Mouse (Mus musculus) heart, embryonic 14.5 days (tissue): ENCODE measurements around the gene Scamp2. TPM values are rescaled to one million over a fixed set of nuclear protein-coding genes. Genes with fewer than 3 reads are reported as not detected.
A peak's percentile ranks its signal among the peaks of the same experiment; 100 is the strongest.

ENCODE experiments used
- ATAC-seq: fragments of 200-750 bp; cut with Nextera tagmentation; 2 replicates; pipeline ENCODE4 v1.8.0; 2017; ENCODE audit warnings: low read depth, moderate TSS enrichment; ENCODE audit not compliant: insufficient number of reproducible peaks, insufficient read depth, low FRiP score
- H3K27ac ChIP-seq, 2 experiments: fragments of 200-500 bp in 1 of 2; fragments of 300-500 bp in 1 of 2; sonication (generic) in 1 of 2; replicated peaks in 1 of 2; 2 replicates each; pipeline ENCODE4 v1.5.1; 2012 to 2014; ENCODE audit warnings: low read depth in 2 of 2, low read length in 2 of 2, control low read depth in 1 of 2, mild to moderate bottlenecking in 1 of 2, mixed read lengths in 1 of 2; ENCODE audit not compliant: control insufficient read depth in 1 of 2, insufficient read depth in 1 of 2
- H3K27me3 ChIP-seq: fragments of 300-500 bp; sonication (generic); 2 replicates; pipeline ENCODE4 v1.6.1; 2014; ENCODE audit warnings: mild to moderate bottlenecking, low read length, control low read depth; ENCODE audit not compliant: control insufficient read depth, insufficient read depth
- H3K36me3 ChIP-seq: fragments of 300-500 bp; sonication (generic); 2 replicates; pipeline ENCODE4 v1.6.1; 2014; ENCODE audit warnings: mild to moderate bottlenecking, control low read depth, low read length, mixed read lengths; ENCODE audit not compliant: control insufficient read depth, insufficient read depth
- H3K4me1 ChIP-seq, 2 experiments: fragments of 200-500 bp in 1 of 2; fragments of 300-500 bp in 1 of 2; sonication (generic) in 1 of 2; 2 replicates each; pipeline ENCODE4 v1.6.1; 2012 to 2014; ENCODE audit warnings: low read length in 2 of 2, control low read depth in 1 of 2, mixed read lengths in 1 of 2; ENCODE audit not compliant: control insufficient read depth in 2 of 2, insufficient read depth in 2 of 2
- H3K4me2 ChIP-seq: fragments of 300-500 bp; sonication (generic); 2 replicates; pipeline ENCODE4 v1.6.1; 2014; ENCODE audit warnings: mild to moderate bottlenecking, low read length
- H3K4me3 ChIP-seq, 2 experiments: fragments of 200-500 bp in 1 of 2; fragments of 300-500 bp in 1 of 2; sonication (generic) in 1 of 2; 2 replicates each; pipeline ENCODE4 v1.5.1; 2012 to 2014; ENCODE audit warnings: low read length in 2 of 2, mild to moderate bottlenecking in 2 of 2, control low read depth in 1 of 2, low read depth in 1 of 2, moderate library complexity in 1 of 2; ENCODE audit not compliant: control insufficient read depth in 1 of 2, insufficient read depth in 1 of 2
- H3K9ac ChIP-seq: fragments of 300-500 bp; sonication (generic); 2 replicates; pipeline ENCODE4 v1.6.1; 2014; ENCODE audit warnings: mild to moderate bottlenecking, low read length
- H3K9me3 ChIP-seq: fragments of 300-500 bp; sonication (generic); 2 replicates; pipeline ENCODE4 v1.6.1; 2016; ENCODE audit warnings: low read length, control low read depth; ENCODE audit not compliant: control insufficient read depth
- WGBS: fragments of 180-500 bp; shearing (Covaris S2); extraction: QIAGEN DNeasy Blood & Tissue Kit; methylation state at CpG from one replicate; pipeline ENCODE4 v1.1.7; 2014; 5-methylcytosine and 5-hydroxymethylcytosine counted together
- polyA plus RNA-seq: library from polyadenylated mRNA; unstranded; fragments of >200 nt; fragmentation: Nextera tagmentation; extraction: Ambion mirVana; gene quantifications from 2 replicates; pipeline ENCODE4 v1.2.1, GENCODE M21; 2014

Scamp2 gene
- polyA plus RNA-seq, 1 experiment from 2014 or later = 56.5 TPM

DNA sequence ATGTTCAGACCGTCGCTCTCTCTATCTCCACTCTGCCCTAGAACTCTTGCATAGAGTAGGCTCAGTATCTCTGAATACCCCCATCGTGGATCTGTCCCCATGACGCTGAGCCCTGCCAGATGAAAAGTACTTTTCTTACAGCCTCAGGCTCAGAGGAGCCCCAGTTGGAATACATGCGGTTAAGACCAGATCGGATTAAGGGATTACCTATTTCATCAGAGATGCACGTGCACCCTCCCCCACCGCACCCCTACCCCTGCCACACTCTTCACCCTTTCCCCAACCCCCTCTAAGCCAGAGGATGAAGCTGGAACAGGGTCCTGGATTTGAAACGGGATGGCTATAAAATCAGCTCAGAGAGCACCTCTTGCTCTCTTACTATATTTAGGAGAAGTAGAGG lies 44.8 kb downstream of the Scamp2 start:
- H3K27ac ChIP-seq = no peak overlapping the region
- no peaks in the 10 kb centered on the region for H3K9me3 ChIP-seq
- H3K4me3 ChIP-seq = no peak overlapping the region
- ATAC-seq = no peak
- H3K27me3 ChIP-seq = peaks cover 44% of the 10 kb centered on the region
- H3K4me1 ChIP-seq = peaks cover 20 to 27% of the 10 kb centered on the region in 2 experiments
- 11% methylated on average over 9 of the region's 9 CpGs for WGBS
- no peak overlapping the region for H3K4me2 ChIP-seq
- no peak overlapping the region for H3K9ac ChIP-seq
- H3K36me3 ChIP-seq = no peaks in the 10 kb centered on the region

DNA sequence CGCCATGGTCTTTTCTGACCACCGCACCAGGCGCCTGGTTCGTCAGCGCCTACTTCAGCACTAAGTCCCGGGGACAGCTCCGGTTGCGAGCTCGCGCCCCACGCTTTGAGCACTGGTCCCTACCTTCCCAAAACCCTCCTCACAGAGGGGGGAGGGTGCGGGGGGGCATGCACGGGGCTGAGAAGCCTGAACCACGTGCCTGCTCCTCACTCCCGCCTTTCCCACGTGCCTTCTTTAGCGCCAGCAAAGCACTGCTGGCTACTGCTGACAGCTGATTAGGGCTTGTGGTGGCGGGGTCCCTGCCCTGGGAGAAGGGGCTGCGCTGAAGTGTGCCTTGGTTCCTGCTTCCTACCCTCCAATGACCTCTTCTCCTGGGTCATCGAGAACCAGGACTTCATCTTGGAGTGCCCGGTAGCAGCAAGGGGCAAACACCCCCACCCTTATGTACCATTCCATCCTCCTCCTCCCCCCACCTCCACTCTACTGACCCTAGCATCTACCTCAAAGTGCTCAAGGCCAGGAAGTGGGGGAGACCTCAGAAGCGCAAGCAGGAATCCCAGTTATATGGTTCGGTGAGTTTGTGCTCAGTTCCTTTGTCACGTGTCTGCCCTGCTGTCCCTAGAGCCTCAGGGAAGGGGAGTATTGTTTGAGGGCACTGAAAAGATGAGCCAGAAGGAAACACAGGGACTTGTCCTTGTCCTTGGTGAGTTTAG lies 45.6 kb downstream of the Scamp2 start, which contains the start of gene Cplx3:
TSS of gene Cplx3 (minus strand) at position 143 of the 713 bp plus-strand sequence.
- no peaks in the 10 kb centered on the region for H3K9me3 ChIP-seq
- 4% methylated on average over 24 of the region's 24 CpGs for WGBS
- no peak within 1 kb of the TSS for H3K27ac ChIP-seq
- no peak within 1 kb of the TSS for H3K4me3 ChIP-seq
- no peak within 1 kb of the TSS for H3K9ac ChIP-seq
- H3K36me3 ChIP-seq = no peaks in the 10 kb centered on the region
- ATAC-seq = 0 out of 2 replicates have a peak, but pooled peaks have one; percentile 27
- H3K27me3 ChIP-seq = peaks cover 44% of the 10 kb centered on the region
- peaks cover 12 to 19% of the 10 kb centered on the region in 2 experiments for H3K4me1 ChIP-seq
- H3K4me2 ChIP-seq = peak within 1 kb of the TSS; percentile 21

DNA sequence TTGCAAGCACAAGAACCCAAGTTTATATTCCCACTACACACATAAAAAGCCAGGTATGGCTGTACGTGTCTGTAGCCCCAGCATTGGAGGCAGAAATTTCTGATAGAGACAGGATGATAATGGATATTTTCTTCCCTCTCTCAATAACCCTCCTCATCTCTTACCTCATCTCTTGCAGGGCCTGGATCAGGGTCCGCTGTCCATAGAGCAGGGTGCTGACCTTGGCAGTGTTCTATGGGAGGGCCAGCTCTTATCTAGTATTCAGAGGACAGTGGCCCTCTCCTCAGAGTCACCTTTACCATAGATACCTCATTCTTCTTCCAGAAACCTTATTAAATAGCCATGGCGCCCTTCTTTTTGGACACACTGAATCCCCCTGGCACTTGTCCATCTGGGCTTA lies 49.1 kb downstream of the Scamp2 start:
- H3K27me3 ChIP-seq = peaks cover 34% of the 10 kb centered on the region
- H3K27ac ChIP-seq = no peak overlapping the region
- H3K9ac ChIP-seq = no peak overlapping the region
- no peaks in the 10 kb centered on the region for H3K9me3 ChIP-seq
- H3K4me3 ChIP-seq = no peak overlapping the region
- 44% methylated on average over 3 of the region's 3 CpGs for WGBS
- H3K4me2 ChIP-seq = no peak overlapping the region
- ATAC-seq = no peak
- no peaks in the 10 kb centered on the region for H3K36me3 ChIP-seq
- peaks cover 5 to 7% of the 10 kb centered on the region in 2 experiments; a peak in 3 of 4 replicates for H3K4me1 ChIP-seq

DNA sequence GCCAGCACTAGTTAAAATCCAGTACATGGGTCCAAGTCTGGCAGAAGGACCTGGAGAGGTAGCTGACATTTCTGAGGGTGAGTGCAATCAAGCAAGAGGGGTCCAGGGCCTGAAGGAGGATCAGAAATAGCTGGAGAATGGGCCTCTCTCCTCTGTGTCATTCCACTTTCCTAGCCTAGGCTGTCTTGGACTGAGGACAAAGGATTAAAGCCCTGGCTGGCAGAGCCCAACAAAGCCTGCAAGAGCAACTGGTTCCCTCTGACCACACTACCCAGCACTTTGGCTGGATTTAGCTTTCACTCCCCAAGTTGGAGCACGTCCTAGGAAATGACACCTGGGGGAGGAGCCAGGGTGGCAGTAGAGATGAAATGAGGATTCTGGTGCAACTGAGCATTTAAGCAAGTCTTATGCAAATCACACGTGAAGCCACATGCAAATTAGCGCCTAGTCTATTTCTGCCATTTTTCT lies 49.6 kb downstream of the Scamp2 start:
- no peak overlapping the region for H3K9ac ChIP-seq
- peaks cover 5 to 7% of the 10 kb centered on the region in 2 experiments; a peak in 3 of 4 replicates for H3K4me1 ChIP-seq
- WGBS = 54% methylated on average over 3 of the region's 3 CpGs
- no peak overlapping the region for H3K4me2 ChIP-seq
- no peak overlapping the region for H3K27ac ChIP-seq
- H3K36me3 ChIP-seq = no peaks in the 10 kb centered on the region
- no peaks in the 10 kb centered on the region for H3K9me3 ChIP-seq
- H3K27me3 ChIP-seq = peaks cover 28% of the 10 kb centered on the region
- H3K4me3 ChIP-seq = no peak overlapping the region
- no peak for ATAC-seq

DNA sequence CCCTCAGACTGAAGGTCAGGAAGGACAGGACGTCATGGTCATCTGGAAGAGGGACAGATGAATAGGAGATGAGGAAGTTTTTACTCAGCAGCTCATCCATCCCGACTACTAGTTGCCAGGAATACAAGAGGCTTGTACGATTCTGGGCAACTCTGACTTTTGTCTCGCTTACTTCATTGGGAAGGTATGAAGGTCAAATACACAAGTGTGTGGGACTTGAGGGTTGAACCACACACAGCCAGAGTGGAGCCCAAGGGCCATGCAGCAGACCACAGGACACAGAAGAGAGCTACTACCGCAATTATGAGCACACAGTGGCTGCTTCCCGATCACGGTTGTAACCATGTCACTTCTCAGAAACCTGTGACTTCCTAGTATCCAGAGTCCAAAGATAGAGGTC lies 51.8 kb downstream of the Scamp2 start:
- H3K27me3 ChIP-seq = peaks cover 7% of the 10 kb centered on the region
- no peak for ATAC-seq
- no peak overlapping the region for H3K9ac ChIP-seq
- H3K4me2 ChIP-seq = no peak overlapping the region
- H3K4me3 ChIP-seq = no peak overlapping the region
- WGBS = 50% methylated on average over 7 of the region's 7 CpGs
- no peak overlapping the region for H3K27ac ChIP-seq
- peaks cover 0 to 2% of the 10 kb centered on the region in 2 experiments; a peak in 1 of 4 replicates for H3K4me1 ChIP-seq
- no peaks in the 10 kb centered on the region for H3K9me3 ChIP-seq
- no peaks in the 10 kb centered on the region for H3K36me3 ChIP-seq

DNA sequence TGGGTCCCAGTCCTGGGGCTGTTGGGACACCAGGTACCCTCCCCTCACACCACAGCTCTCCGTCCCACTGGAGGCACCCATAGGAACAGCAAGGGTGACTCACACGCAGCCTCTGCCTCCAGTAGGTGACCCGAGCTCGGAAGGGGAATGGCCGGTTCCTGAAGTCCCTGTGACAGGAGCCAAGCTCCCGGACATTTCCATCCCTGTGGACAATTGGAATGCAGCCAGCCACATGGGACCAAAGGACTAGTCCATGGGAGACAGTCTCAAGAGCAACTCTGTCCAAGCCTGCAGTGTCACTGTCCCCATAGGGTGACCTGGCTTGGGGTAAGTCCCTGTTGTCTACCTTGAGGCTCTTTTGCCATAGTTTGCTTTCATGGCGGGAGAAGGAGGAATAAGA lies 53.2 kb downstream of the Scamp2 start:
- H3K4me1 ChIP-seq = peaks cover 0 to 2% of the 10 kb centered on the region in 2 experiments; a peak in 1 of 4 replicates

DNA sequence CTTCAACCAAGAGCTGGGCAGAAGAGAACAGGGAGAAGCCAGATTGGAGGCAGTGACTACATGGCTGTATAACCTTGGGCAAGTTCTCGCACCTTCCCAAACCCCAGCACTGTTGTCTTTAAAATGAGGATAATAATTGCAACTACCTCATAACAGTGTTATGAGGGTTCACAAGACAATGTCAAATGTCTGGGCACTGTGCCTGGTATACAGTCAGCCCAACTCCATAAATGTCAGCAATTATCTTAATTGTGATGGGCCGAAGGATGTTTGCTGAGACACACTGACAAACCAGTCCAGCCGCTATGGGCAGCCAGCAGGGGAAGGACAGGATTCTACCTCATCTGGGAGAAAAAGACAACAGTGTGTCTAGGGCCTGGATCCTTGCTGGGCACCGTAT lies 54.0 kb downstream of the Scamp2 start:
- Histone ChIP-seq H3K4me1 (peaks cover 0 to 2% of the 10 kb centered on the region in 2 experiments; a peak in 1 of 4 replicates), H3K4me3 (no peak overlapping the region), H3K9ac (no peak overlapping the region), H3K27ac (no peak overlapping the region), H3K36me3 (no peaks in the 10 kb centered on the region), H3K4me2 (no peak overlapping the region), H3K27me3 (no peaks in the 10 kb centered on the region; the same call in 1 of the 2 replicates), H3K9me3 (no peaks in the 10 kb centered on the region)
- no peak for ATAC-seq
- WGBS = 81% methylated on average over 4 of the region's 4 CpGs

More for the DNA sequence above, 53.2 kb downstream of the Scamp2 start:
- H3K27me3 ChIP-seq = no peaks in the 10 kb centered on the region; the same call in 1 of the 2 replicates
- no peak for ATAC-seq
- 69% methylated on average over 7 of the region's 7 CpGs for WGBS
- no peaks in the 10 kb centered on the region for H3K36me3 ChIP-seq
- H3K4me2 ChIP-seq = no peak overlapping the region
- H3K4me3 ChIP-seq = no peak overlapping the region
- H3K9me3 ChIP-seq = no peaks in the 10 kb centered on the region
- H3K9ac ChIP-seq = no peak overlapping the region
- H3K27ac ChIP-seq = no peak overlapping the region
